Mouse (Mus musculus) liver, embryonic 11.5 days (tissue): ENCODE measurements around the gene Sgca. TPM values are rescaled to one million over a fixed set of nuclear protein-coding genes. Genes with fewer than 3 reads are reported as not detected.

Source experiments
- ATAC-seq: fragments of 200-750 bp; cut with Nextera tagmentation; replicated peaks from 2 replicates; pipeline ENCODE4 v1.8.0; 2017; ENCODE audit warnings: moderate number of reproducible peaks, mild to moderate bottlenecking, moderate TSS enrichment, moderate library complexity; ENCODE audit not compliant: low FRiP score
- DNase-seq: peaks from one replicate; pipeline ENCODE4 v3.0.0-alpha.2; 2017; ENCODE audit warnings: low spot score
- H3K27ac ChIP-seq: fragments of 300-500 bp; sonication (generic); 2 replicates; pipeline ENCODE4 v1.5.1; 2014; ENCODE audit warnings: mild to moderate bottlenecking, low read depth, low read length, control low read depth
- H3K27me3 ChIP-seq: fragments of 300-500 bp; sonication (generic); replicated peaks from 2 replicates; pipeline ENCODE4 v1.6.1; 2014; ENCODE audit warnings: low read length, mixed read lengths; ENCODE audit not compliant: control insufficient read depth, insufficient read depth
- H3K36me3 ChIP-seq: fragments of 300-500 bp; sonication (generic); 2 replicates; pipeline ENCODE4 v1.6.1; 2014; ENCODE audit warnings: mild to moderate bottlenecking, low read length, moderate library complexity, mixed read lengths; ENCODE audit not compliant: control insufficient read depth, insufficient read depth
- H3K4me1 ChIP-seq: fragments of 300-500 bp; sonication (generic); replicated peaks from 2 replicates; pipeline ENCODE4 v1.6.1; 2014; ENCODE audit warnings: low read length, mixed read lengths; ENCODE audit not compliant: control insufficient read depth, insufficient read depth
- H3K4me2 ChIP-seq: fragments of 300-500 bp; sonication (generic); 2 replicates; pipeline ENCODE4 v1.6.1; 2014; ENCODE audit warnings: mild to moderate bottlenecking, control low read depth, moderate library complexity
- H3K4me3 ChIP-seq: fragments of 300-500 bp; sonication (generic); 2 replicates; pipeline ENCODE4 v1.5.1; 2014; ENCODE audit warnings: low read depth, low read length, control low read depth
- H3K9ac ChIP-seq: fragments of 300-500 bp; sonication (generic); 2 replicates; pipeline ENCODE4 v1.6.1; 2014; ENCODE audit warnings: low read depth, low read length, control low read depth
- H3K9me3 ChIP-seq: fragments of 300-500 bp; sonication (generic); 2 replicates; pipeline ENCODE4 v1.6.1; 2016; ENCODE audit warnings: low read length, inconsistent platforms, mixed read lengths; ENCODE audit not compliant: control insufficient read depth
- WGBS: fragments of 180-500 bp; shearing (Covaris S2); extraction: QIAGEN DNeasy Blood & Tissue Kit; methylation state at CpG from one replicate; pipeline ENCODE4 v1.1.7; 2014; 5-methylcytosine and 5-hydroxymethylcytosine counted together
- polyA plus RNA-seq: library from polyadenylated mRNA; unstranded; fragments of >200 nt; fragmentation: Nextera tagmentation; extraction: Ambion mirVana; gene quantifications from 2 replicates; pipeline ENCODE4 v1.2.1, GENCODE M21; 2014

Gene Sgca
- polyA plus RNA-seq, 1 experiment from 2014 or later: 0.30 TPM

GRCm38 (mm10) chr11:94991641-94992479 is 15.7 kb upstream of the Sgca start:
- H3K27ac ChIP-seq: peak overlapping the region; percentile 92
- no peaks in the 10 kb centered on the region for H3K9me3 ChIP-seq
- H3K9ac ChIP-seq: peak overlapping the region; percentile 99
- peak; percentile 63 for DNase-seq
- WGBS: under 1% methylated on average over 99 of the region's 99 CpGs
- ATAC-seq: no peak
- H3K4me1 ChIP-seq: peaks cover 72% of the 10 kb centered on the region
- H3K36me3 ChIP-seq: peaks cover 8% of the 10 kb centered on the region; the same call in 1 of the 2 replicates
- H3K27me3 ChIP-seq: no peaks in the 10 kb centered on the region
- H3K4me2 ChIP-seq: peak overlapping the region; percentile 95
- H3K4me3 ChIP-seq: peak overlapping the region; percentile 98

GRCm38 (mm10) chr11:94990749-94991577 is 14.8 kb upstream of the Sgca start, which contains the start of gene Ppp1r9b:
Ppp1r9b (plus strand) TSS chr11:94991035.
- Histone ChIP-seq H3K4me2 (peak within 1 kb of the TSS; percentile 95), H3K27ac (peak within 1 kb of the TSS; percentile 92), H3K4me1 (peaks cover 65% of the 10 kb centered on the region), H3K27me3 (no peaks in the 10 kb centered on the region), H3K36me3 (peaks cover 6% of the 10 kb centered on the region; the same call in 1 of the 2 replicates), H3K4me3 (peak within 1 kb of the TSS; percentile 98), H3K9ac (peak within 1 kb of the TSS; percentile 99), H3K9me3 (no peaks in the 10 kb centered on the region)
- DNase-seq: peak; percentile 95
- under 1% methylated on average over 58 of the region's 69 CpGs for WGBS
- peak; percentile 83 for ATAC-seq

- Histone ChIP-seq H3K36me3 (peaks cover 6% of the 10 kb centered on the region; the same call in 1 of the 2 replicates), H3K27me3 (no peaks in the 10 kb centered on the region), H3K27ac (peak overlapping the region; percentile 92), H3K4me1 (peaks cover 57% of the 10 kb centered on the region), H3K9me3 (no peaks in the 10 kb centered on the region), H3K9ac (peak overlapping the region; percentile 99), H3K4me2 (peak overlapping the region; percentile 95), H3K4me3 (peak overlapping the region; percentile 98)
- peak; percentile 14 for ATAC-seq
- WGBS: 39% methylated on average over 6 of the region's 6 CpGs
- DNase-seq: no peak
Measured at GRCm38 (mm10) chr11:94990102-94990748, 14.1 kb upstream of the Sgca start.

GRCm38 (mm10) chr11:94989562-94990017 is 13.5 kb upstream of the Sgca start:
- H3K9ac ChIP-seq: peak overlapping the region; percentile 99
- H3K36me3 ChIP-seq: peaks cover under 1% of the 10 kb centered on the region; the same call in 1 of the 2 replicates
- H3K4me1 ChIP-seq: peaks cover 56% of the 10 kb centered on the region
- no peaks in the 10 kb centered on the region for H3K9me3 ChIP-seq
- peak overlapping the region; percentile 92 for H3K27ac ChIP-seq
- H3K4me3 ChIP-seq: peak overlapping the region; percentile 98
- peak; percentile 62 for ATAC-seq
- WGBS: 1% methylated on average over 12 of the region's 12 CpGs
- peak overlapping the region; percentile 95 for H3K4me2 ChIP-seq
- peak; percentile 85 for DNase-seq
- H3K27me3 ChIP-seq: no peaks in the 10 kb centered on the region

GRCm38 (mm10) chr11:94988780-94989561 is 12.8 kb upstream of the Sgca start:
- H3K9ac ChIP-seq: peak overlapping the region; percentile 99
- H3K27me3 ChIP-seq: no peaks in the 10 kb centered on the region
- ATAC-seq: no peak
- DNase-seq: no peak
- 27% methylated on average over 10 of the region's 10 CpGs for WGBS
- peak overlapping the region; percentile 92 for H3K27ac ChIP-seq
- H3K4me1 ChIP-seq: peaks cover 53% of the 10 kb centered on the region
- no peaks in the 10 kb centered on the region for H3K9me3 ChIP-seq
- no peaks in the 10 kb centered on the region for H3K36me3 ChIP-seq
- peak overlapping the region; percentile 98 for H3K4me3 ChIP-seq
- peak overlapping the region; percentile 95 for H3K4me2 ChIP-seq

- H3K4me1 ChIP-seq: peaks cover 46% of the 10 kb centered on the region
- peak overlapping the region; percentile 12; the same call in 1 of the 2 replicates for H3K4me2 ChIP-seq
- no peak overlapping the region; the same call in 1 of the 2 replicates for H3K27ac ChIP-seq
- no peaks in the 10 kb centered on the region for H3K27me3 ChIP-seq
- H3K4me3 ChIP-seq: no peak overlapping the region
- no peaks in the 10 kb centered on the region for H3K36me3 ChIP-seq
- ATAC-seq (no peak), DNase-seq (no peak)
- no peaks in the 10 kb centered on the region for H3K9me3 ChIP-seq
- 83% methylated on average over 8 of the region's 8 CpGs for WGBS
- H3K9ac ChIP-seq: no peak overlapping the region
Measured at GRCm38 (mm10) chr11:94987851-94988250, 11.7 kb upstream of the Sgca start.

- ATAC-seq (no peak), DNase-seq (no peak)
- Histone ChIP-seq H3K4me2 (no peak overlapping the region), H3K27ac (peak overlapping the region; percentile 34; the same call in 1 of the 2 replicates), H3K4me3 (no peak overlapping the region), H3K36me3 (no peaks in the 10 kb centered on the region), H3K9ac (no peak overlapping the region), H3K4me1 (peaks cover 44% of the 10 kb centered on the region), H3K27me3 (no peaks in the 10 kb centered on the region), H3K9me3 (no peaks in the 10 kb centered on the region)
- WGBS: 48% methylated on average over 6 of the region's 6 CpGs
Measured at GRCm38 (mm10) chr11:94987341-94987740, 11.2 kb upstream of the Sgca start.
